8 mouse cellular contexts compared by ENCODE assay signal in genomic region chr11:75347596-75347995, GRCm38 (mm10). TPM values are rescaled to one million over a fixed set of nuclear protein-coding genes. Genes with fewer than 3 reads are reported as not detected.
DNase-seq lines count a peak whose midpoint lies in the region; ATAC-seq and TF ChIP-seq lines count a peak whose summit lies in the region.

No protein-coding gene starts in this region.

- H3K9me3 ChIP-seq in lung, embryonic 14.5 days (ENCODE audit: low read depth, low read length), result no peaks in the 10 kb centered on the region
- no peaks in the 10 kb centered on the region for H3K9me3 ChIP-seq in embryonic facial prominence, embryonic 15.5 days (replicated peaks)
- H3K9me3 ChIP-seq in intestine, embryonic 16.5 days (ENCODE audit: control insufficient read depth, low read length), result no peaks in the 10 kb centered on the region
- H3K9me3 ChIP-seq in neural tube, embryonic 13.5 days, result no peaks in the 10 kb centered on the region

- peak overlapping the region; percentile 76 for H3K4me2 ChIP-seq in lung, embryonic 14.5 days
- H3K4me2 ChIP-seq in embryonic facial prominence, embryonic 15.5 days (replicated peaks), result peak overlapping the region; percentile 80
- H3K4me2 ChIP-seq in intestine, embryonic 16.5 days (ENCODE audit: low read depth, low read length), result peak overlapping the region; percentile 70
- peak overlapping the region; percentile 92 for H3K4me2 ChIP-seq in neural tube, embryonic 13.5 days

- H3K27ac ChIP-seq in lung, embryonic 14.5 days (ENCODE audit: low read depth), result peak overlapping the region; percentile 69; the same call in 1 of the 2 replicates
- peak overlapping the region; percentile 76; the same call in 1 of the 2 replicates for H3K27ac ChIP-seq in embryonic facial prominence, embryonic 15.5 days (replicated peaks)
- H3K27ac ChIP-seq in intestine, embryonic 16.5 days (ENCODE audit: low read length), result peak overlapping the region; percentile 70; the same call in 1 of the 2 replicates
- H3K27ac ChIP-seq in neural tube, embryonic 13.5 days (replicated peaks), result peak overlapping the region; percentile 46; the same call in 1 of the 2 replicates

- TF ChIP-seq CTCF in lung, embryonic 14.5 days (IDR thresholded peaks at IDR 0.05; ENCODE audit: low read depth), result no peak

- DNase-seq in lung, embryonic 14.5 days, result no peak
- no peak for DNase-seq in lung, postnatal 14 days
- DNase-seq in c-Kit-positive CD71-positive TER-119-positive erythroid progenitor cells, embryonic 14.5 days (ENCODE audit: low spot score), result no peak
- no peak for DNase-seq in frontal cortex, postnatal 14 days (ENCODE audit: low spot score in 2 of 2)
- DNase-seq in layer of hippocampus, postnatal 25 days (ENCODE audit: extremely low spot score in 1 of 2, low spot score in 1 of 2), result no peak

- H3K9ac ChIP-seq in lung, embryonic 14.5 days, result peak overlapping the region; percentile 82
- H3K9ac ChIP-seq in embryonic facial prominence, embryonic 15.5 days, result peak overlapping the region; percentile 81
- H3K9ac ChIP-seq in intestine, embryonic 16.5 days (ENCODE audit: low read depth, low read length), result peak overlapping the region; percentile 86
- H3K9ac ChIP-seq in neural tube, embryonic 13.5 days, result peak overlapping the region; percentile 83

- H3K27me3 ChIP-seq in lung, embryonic 14.5 days (ENCODE audit: insufficient read depth, low read length), result no peaks in the 10 kb centered on the region
- no peaks in the 10 kb centered on the region for H3K27me3 ChIP-seq in embryonic facial prominence, embryonic 15.5 days
- no peaks in the 10 kb centered on the region for H3K27me3 ChIP-seq in intestine, embryonic 16.5 days (replicated peaks; ENCODE audit: control insufficient read depth, insufficient read depth, low read length)
- H3K27me3 ChIP-seq in neural tube, embryonic 13.5 days, result no peaks in the 10 kb centered on the region

- peak overlapping the region; percentile 94 for H3K4me3 ChIP-seq in lung, embryonic 14.5 days (ENCODE audit: low read depth, low read length)
- H3K4me3 ChIP-seq in embryonic facial prominence, embryonic 15.5 days (replicated peaks), result peak overlapping the region; percentile 97
- H3K4me3 ChIP-seq in intestine, embryonic 16.5 days (ENCODE audit: low read length), result peak overlapping the region; percentile 93
- H3K4me3 ChIP-seq in neural tube, embryonic 13.5 days, result peak overlapping the region; percentile 80

- no peak for ATAC-seq in lung, embryonic 14.5 days (ENCODE audit: insufficient read depth)
- no peak for ATAC-seq in embryonic facial prominence, embryonic 15.5 days (ENCODE audit: insufficient number of reproducible peaks, low FRiP score, low TSS enrichment, low read depth)
- no peak for ATAC-seq in intestine, embryonic 16.5 days
- no peak for ATAC-seq in neural tube, embryonic 13.5 days (ENCODE audit: low read depth)

- 0 out of 2 replicates have a peak, but pooled peaks cover 4% of the 10 kb centered on the region for H3K36me3 ChIP-seq in lung, embryonic 14.5 days (ENCODE audit: insufficient read depth)
- no peaks in the 10 kb centered on the region for H3K36me3 ChIP-seq in embryonic facial prominence, embryonic 15.5 days
- no peaks in the 10 kb centered on the region for H3K36me3 ChIP-seq in intestine, embryonic 16.5 days (ENCODE audit: control insufficient read depth, insufficient read depth, low read length)
- H3K36me3 ChIP-seq in neural tube, embryonic 13.5 days, result no peaks in the 10 kb centered on the region

- H3K4me1 ChIP-seq in lung, embryonic 14.5 days (ENCODE audit: insufficient read depth), result peaks cover 15% of the 10 kb centered on the region
- peaks cover 18% of the 10 kb centered on the region for H3K4me1 ChIP-seq in embryonic facial prominence, embryonic 15.5 days
- peaks cover 20% of the 10 kb centered on the region for H3K4me1 ChIP-seq in intestine, embryonic 16.5 days (ENCODE audit: control insufficient read depth, insufficient read depth, low read length)
- peaks cover 22% of the 10 kb centered on the region for H3K4me1 ChIP-seq in neural tube, embryonic 13.5 days (replicated peaks)

- under 1% methylated on average over 10 of the region's 10 CpGs for WGBS in lung, embryonic 14.5 days
- WGBS in embryonic facial prominence, embryonic 15.5 days, result under 1% methylated on average over 10 of the region's 10 CpGs
- WGBS in intestine, embryonic 16.5 days, result 1% methylated on average over 10 of the region's 10 CpGs
- under 1% methylated on average over 10 of the region's 10 CpGs for WGBS in neural tube, embryonic 13.5 days

RNA-seq across cellular contexts. Expression of gene Rpa1, which starts 0.5 kb away (rescaled TPM):
- polyA plus RNA-seq in lung, embryonic 14.5 days (2014; fragmentation: Nextera tagmentation; extraction: Ambion mirVana), result 185 and 186 TPM in 2 replicates
- polyA plus RNA-seq in embryonic facial prominence, embryonic 15.5 days (2015; fragmentation: Nextera tagmentation; extraction: Ambion mirVana), result 92.7 and 96.4 TPM in 2 replicates
- polyA plus RNA-seq in intestine, embryonic 16.5 days (2015; fragmentation: Nextera tagmentation; extraction: Ambion mirVana), result 82.8 and 91.9 TPM in 2 replicates
- polyA plus RNA-seq in neural tube, embryonic 13.5 days (2015; fragmentation: Nextera tagmentation; extraction: Ambion mirVana), result 50.5 and 51.1 TPM in 2 replicates
- total RNA-seq in layer of hippocampus, postnatal 25 days (2021), result 10 to 100 TPM; 58.8 to 59.5 TPM

RNA-seq across cellular contexts. Expression of gene Smyd4, which starts 0.6 kb away (rescaled TPM):
- 14.2 and 17.3 TPM in 2 replicates for polyA plus RNA-seq in lung, embryonic 14.5 days (2014; fragmentation: Nextera tagmentation; extraction: Ambion mirVana)
- polyA plus RNA-seq in embryonic facial prominence, embryonic 15.5 days (2015; fragmentation: Nextera tagmentation; extraction: Ambion mirVana), result 13.2 and 13.8 TPM in 2 replicates
- polyA plus RNA-seq in intestine, embryonic 16.5 days (2015; fragmentation: Nextera tagmentation; extraction: Ambion mirVana), result 7.2 and 8.2 TPM in 2 replicates
- polyA plus RNA-seq in neural tube, embryonic 13.5 days (2015; fragmentation: Nextera tagmentation; extraction: Ambion mirVana), result 12.8 and 16.0 TPM in 2 replicates
- total RNA-seq in layer of hippocampus, postnatal 25 days (2021), result 10 to 100 TPM; 14.3 to 14.5 TPM
